Mouse (Mus musculus): ENCODE measurements around the gene Lgals1. TPM values are rescaled to one million over a fixed set of nuclear protein-coding genes. Genes with fewer than 3 reads are reported as not detected.

The Lgals1 gene
- total and polyA plus RNA-seq, 2 experiments from 2014 or later = 46.2 to 76.8 TPM

GRCm38 (mm10) chr15:78948152-78948725, 21.7 kb downstream of the Lgals1 start:
- Histone ChIP-seq H3K9ac (replicated peaks; ENCODE audit: low read length, poor library complexity, severe bottlenecking) (peak overlapping the region; percentile 78), H3K27me3 (ENCODE audit: insufficient read depth, low read length) (no peaks in the 10 kb centered on the region), H3K4me3 (ENCODE audit: low read depth, low read length) (peak overlapping the region; percentile 63), H3K27ac (ENCODE audit: low read depth, low read length) (peak overlapping the region; percentile 77), H3K36me3 (ENCODE audit: insufficient read depth, low read length) (peaks cover 7% of the 10 kb centered on the region; the same call in 1 of the 2 replicates), H3K4me2 (ENCODE audit: low read depth, low read length, poor library complexity, severe bottlenecking) (peak overlapping the region; percentile 68), H3K4me1 (ENCODE audit: insufficient read depth, low read length) (peaks cover 12% of the 10 kb centered on the region; the same call in 1 of the 2 replicates), H3K9me3 (ENCODE audit: low read length) (no peaks in the 10 kb centered on the region)
- DNase-seq (ENCODE audit: low spot score) = peak; percentile 21
- no peak for TF ChIP-seq CTCF (IDR thresholded peaks at IDR 0.05)
- ATAC-seq (ENCODE audit: low FRiP score) = peak; percentile 26; the same call in 1 of the 2 replicates
- 2% methylated on average over 11 of the region's 11 CpGs for WGBS

DNA sequence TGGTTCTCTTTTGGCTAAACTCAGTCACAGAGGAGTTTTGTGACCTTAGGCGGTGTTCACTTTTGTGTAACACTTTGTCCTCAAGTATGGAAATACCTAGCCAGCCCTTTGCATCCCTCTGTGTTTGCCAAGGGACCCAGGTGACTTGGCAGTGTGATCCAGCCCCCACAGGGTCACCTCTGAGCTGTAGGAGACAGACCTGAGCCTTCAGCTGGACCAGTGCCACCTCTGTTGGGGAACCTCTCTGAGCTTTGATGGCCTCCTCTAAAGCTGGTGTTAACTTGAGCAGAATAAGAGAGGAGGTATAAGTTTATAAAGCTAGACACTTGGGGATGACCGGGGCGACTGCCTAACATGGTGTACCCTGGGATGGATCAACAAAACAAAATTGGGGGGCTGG, 22.4 kb downstream of the Lgals1 start:
- 97% methylated on average over 3 of the region's 3 CpGs for WGBS
- Histone ChIP-seq H3K27ac (ENCODE audit: low read depth, low read length) (no peak overlapping the region), H3K9me3 (ENCODE audit: low read length) (no peaks in the 10 kb centered on the region), H3K4me3 (ENCODE audit: low read depth, low read length) (peak overlapping the region; percentile 63), H3K36me3 (ENCODE audit: insufficient read depth, low read length) (peaks cover 11% of the 10 kb centered on the region; the same call in 1 of the 2 replicates), H3K4me1 (ENCODE audit: insufficient read depth, low read length) (peaks cover 12% of the 10 kb centered on the region; the same call in 1 of the 2 replicates), H3K27me3 (ENCODE audit: insufficient read depth, low read length) (no peaks in the 10 kb centered on the region), H3K9ac (replicated peaks; ENCODE audit: low read length, poor library complexity, severe bottlenecking) (no peak overlapping the region; the same call in 1 of the 2 replicates), H3K4me2 (ENCODE audit: low read depth, low read length, poor library complexity, severe bottlenecking) (peak overlapping the region; percentile 68)
- no peak for DNase-seq (ENCODE audit: low spot score)
- TF ChIP-seq CTCF (IDR thresholded peaks at IDR 0.05) = no peak
- no peak for ATAC-seq (ENCODE audit: low FRiP score)

DNA sequence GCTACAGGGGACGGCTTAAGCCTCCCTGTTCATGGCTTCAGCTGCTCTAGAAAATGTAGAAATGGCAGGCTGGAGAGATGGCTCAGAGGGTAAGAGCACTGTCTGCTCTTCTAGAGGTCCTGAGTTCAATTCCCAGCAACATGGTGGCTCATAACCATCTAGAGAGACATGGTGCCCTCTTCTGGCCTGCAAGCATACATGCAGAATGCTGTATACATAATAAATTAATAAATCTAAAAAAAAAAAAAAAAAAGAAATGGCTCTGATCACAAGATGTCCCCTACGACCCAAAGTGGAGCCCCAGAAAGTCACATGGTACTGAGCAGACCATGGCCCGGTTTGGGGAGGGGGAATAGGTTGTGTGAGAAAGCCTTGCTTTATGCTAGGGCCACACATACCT, 29.1 kb downstream of the Lgals1 start:
- peaks cover 35% of the 10 kb centered on the region for H3K36me3 ChIP-seq (ENCODE audit: insufficient read depth, low read length)
- H3K9ac ChIP-seq (replicated peaks; ENCODE audit: low read length, poor library complexity, severe bottlenecking) = no peak overlapping the region
- WGBS = 81% methylated on average over 3 of the region's 3 CpGs
- H3K4me3 ChIP-seq (ENCODE audit: low read depth, low read length) = no peak overlapping the region
- no peaks in the 10 kb centered on the region for H3K4me1 ChIP-seq (ENCODE audit: insufficient read depth, low read length)
- DNase-seq (ENCODE audit: low spot score) (no peak), ATAC-seq (ENCODE audit: low FRiP score) (no peak)
- TF ChIP-seq CTCF (IDR thresholded peaks at IDR 0.05) = peak; percentile 43
- H3K4me2 ChIP-seq (ENCODE audit: low read depth, low read length, poor library complexity, severe bottlenecking) = no peak overlapping the region
- H3K27ac ChIP-seq (ENCODE audit: low read depth, low read length) = no peak overlapping the region
- no peaks in the 10 kb centered on the region for H3K9me3 ChIP-seq (ENCODE audit: low read length)
- H3K27me3 ChIP-seq (ENCODE audit: insufficient read depth, low read length) = no peaks in the 10 kb centered on the region

DNA sequence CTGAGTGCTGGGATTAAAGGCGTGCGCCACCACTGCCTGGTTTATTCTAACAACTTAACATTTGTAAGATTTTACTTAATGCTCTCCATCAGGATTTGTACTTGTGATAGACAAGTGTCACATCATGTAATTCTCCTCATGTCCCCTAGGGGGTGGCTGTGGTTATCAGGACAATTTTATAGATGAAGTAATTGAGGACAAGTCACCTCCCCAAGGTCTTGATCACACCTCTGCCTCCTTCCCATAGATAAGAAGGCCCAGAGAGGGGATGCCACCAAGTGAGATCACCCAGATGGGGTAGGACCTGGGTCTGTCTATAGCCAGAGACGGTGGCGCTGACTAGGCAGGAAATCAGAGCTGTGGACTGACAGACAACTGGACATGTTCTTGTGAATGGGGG, 29.8 kb downstream of the Lgals1 start:
- Histone ChIP-seq H3K27me3 (ENCODE audit: insufficient read depth, low read length) (no peaks in the 10 kb centered on the region), H3K9me3 (ENCODE audit: low read length) (no peaks in the 10 kb centered on the region), H3K27ac (ENCODE audit: low read depth, low read length) (no peak overlapping the region), H3K36me3 (ENCODE audit: insufficient read depth, low read length) (peaks cover 38% of the 10 kb centered on the region), H3K9ac (replicated peaks; ENCODE audit: low read length, poor library complexity, severe bottlenecking) (no peak overlapping the region), H3K4me3 (ENCODE audit: low read depth, low read length) (no peak overlapping the region), H3K4me2 (ENCODE audit: low read depth, low read length, poor library complexity, severe bottlenecking) (no peak overlapping the region), H3K4me1 (ENCODE audit: insufficient read depth, low read length) (no peaks in the 10 kb centered on the region)
- DNase-seq (ENCODE audit: low spot score) = no peak
- no peak for ATAC-seq (ENCODE audit: low FRiP score)
- WGBS = 89% methylated on average over 4 of the region's 4 CpGs
- TF ChIP-seq CTCF (IDR thresholded peaks at IDR 0.05) = peak; percentile 51

- 80% methylated on average over 15 of the region's 15 CpGs for WGBS
- no peak for ATAC-seq (ENCODE audit: low FRiP score)
- no peak for DNase-seq (ENCODE audit: low spot score)
- Histone ChIP-seq H3K9ac (replicated peaks; ENCODE audit: low read length, poor library complexity, severe bottlenecking) (no peak overlapping the region), H3K27ac (ENCODE audit: low read depth, low read length) (no peak overlapping the region), H3K4me1 (ENCODE audit: insufficient read depth, low read length) (no peaks in the 10 kb centered on the region), H3K4me3 (ENCODE audit: low read depth, low read length) (no peak overlapping the region), H3K4me2 (ENCODE audit: low read depth, low read length, poor library complexity, severe bottlenecking) (no peak overlapping the region), H3K36me3 (ENCODE audit: insufficient read depth, low read length) (peaks cover 42% of the 10 kb centered on the region), H3K9me3 (ENCODE audit: low read length) (no peaks in the 10 kb centered on the region), H3K27me3 (ENCODE audit: insufficient read depth, low read length) (no peaks in the 10 kb centered on the region)
- no peak for TF ChIP-seq CTCF (IDR thresholded peaks at IDR 0.05)
Observed at GRCm38 (mm10) chr15:78957021-78957420, 30.5 kb downstream of the Lgals1 start.

DNA sequence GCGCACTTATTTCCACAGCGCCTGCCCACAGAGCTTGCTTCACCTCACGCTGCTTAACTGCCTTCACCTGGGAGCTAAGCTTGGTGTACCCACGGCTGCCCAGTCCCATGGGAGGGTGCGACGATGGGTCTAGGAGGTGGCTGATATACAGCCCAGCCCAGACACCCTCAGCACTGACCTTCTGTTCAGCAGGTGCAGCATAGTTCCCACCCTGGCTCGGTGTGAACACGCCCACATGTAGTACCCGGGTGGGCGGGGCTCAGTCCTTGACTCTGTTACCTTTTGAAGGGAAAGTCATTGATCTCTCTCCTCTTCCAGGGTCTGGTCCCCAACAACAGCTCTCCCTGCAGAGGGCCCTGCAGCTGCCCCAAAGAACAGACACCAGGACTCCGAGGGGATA, 33.0 kb downstream of the Lgals1 start:
- no peak overlapping the region for H3K4me3 ChIP-seq (ENCODE audit: low read depth, low read length)
- no peaks in the 10 kb centered on the region for H3K4me1 ChIP-seq (ENCODE audit: insufficient read depth, low read length)
- ATAC-seq (ENCODE audit: low FRiP score) (no peak), DNase-seq (ENCODE audit: low spot score) (no peak)
- no peak overlapping the region for H3K27ac ChIP-seq (ENCODE audit: low read depth, low read length)
- H3K9me3 ChIP-seq (ENCODE audit: low read length) = no peaks in the 10 kb centered on the region
- TF ChIP-seq CTCF (IDR thresholded peaks at IDR 0.05) = no peak
- H3K9ac ChIP-seq (replicated peaks; ENCODE audit: low read length, poor library complexity, severe bottlenecking) = no peak overlapping the region
- no peak overlapping the region for H3K4me2 ChIP-seq (ENCODE audit: low read depth, low read length, poor library complexity, severe bottlenecking)
- peaks cover 44% of the 10 kb centered on the region for H3K36me3 ChIP-seq (ENCODE audit: insufficient read depth, low read length)
- WGBS = 94% methylated on average over 11 of the region's 11 CpGs
- H3K27me3 ChIP-seq (ENCODE audit: insufficient read depth, low read length) = no peaks in the 10 kb centered on the region

All from midbrain, postnatal 0 days (tissue).